Mouse (Mus musculus) c-Kit-positive CD71-positive TER-119-negative erythroid progenitor cells, embryonic 14.5 days (primary cell): ENCODE data around the gene Csnk1g2.

ENCODE experiments used
- DNase-seq: peaks from one replicate; pipeline ENCODE4 v3.0.0-alpha.2; 2013; ENCODE audit warnings: low read depth

Gene Csnk1g2

DNA sequence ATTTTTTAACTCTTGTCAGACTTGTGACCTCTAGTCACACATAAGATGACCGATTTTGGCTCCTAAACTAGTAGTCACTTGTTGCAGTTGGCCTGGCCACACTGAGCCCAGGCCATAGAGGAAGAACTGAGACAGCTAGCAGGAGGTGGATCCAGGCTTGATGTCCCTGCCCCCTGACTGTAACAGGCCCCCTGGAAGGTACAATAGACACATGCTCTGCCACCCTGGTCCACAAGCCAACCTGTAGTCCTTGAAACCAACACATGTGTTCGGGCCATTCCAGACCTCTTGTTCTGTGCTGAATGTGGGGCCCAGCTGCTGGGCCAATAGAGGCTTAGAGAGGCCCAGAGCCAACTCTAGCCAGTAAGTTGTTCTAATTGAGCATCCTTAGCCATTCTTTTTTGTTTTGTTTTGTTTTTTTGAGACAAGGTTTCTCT lies 57.6 kb downstream of the Csnk1g2 start:
- no peak for DNase-seq

DNA sequence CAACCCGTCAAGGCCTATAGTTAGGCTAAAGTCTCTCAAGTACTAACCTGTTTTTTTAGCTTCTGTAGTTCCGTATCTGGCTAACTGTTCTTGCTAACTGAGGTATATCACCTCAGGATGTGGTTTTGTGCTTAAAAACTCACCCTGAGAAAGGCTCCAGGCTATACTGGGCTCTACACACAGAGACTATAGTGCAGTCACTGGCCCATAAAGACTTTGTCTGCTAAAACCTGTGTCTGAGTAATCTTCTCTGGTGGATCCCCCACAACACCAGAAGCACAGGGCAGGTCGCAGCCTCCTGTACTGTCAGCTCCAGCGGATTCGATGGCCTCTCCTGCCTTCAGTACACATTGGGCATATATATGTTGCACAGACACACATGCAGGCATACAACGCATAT lies 59.4 kb downstream of the Csnk1g2 start:
- DNase-seq: no peak

DNA sequence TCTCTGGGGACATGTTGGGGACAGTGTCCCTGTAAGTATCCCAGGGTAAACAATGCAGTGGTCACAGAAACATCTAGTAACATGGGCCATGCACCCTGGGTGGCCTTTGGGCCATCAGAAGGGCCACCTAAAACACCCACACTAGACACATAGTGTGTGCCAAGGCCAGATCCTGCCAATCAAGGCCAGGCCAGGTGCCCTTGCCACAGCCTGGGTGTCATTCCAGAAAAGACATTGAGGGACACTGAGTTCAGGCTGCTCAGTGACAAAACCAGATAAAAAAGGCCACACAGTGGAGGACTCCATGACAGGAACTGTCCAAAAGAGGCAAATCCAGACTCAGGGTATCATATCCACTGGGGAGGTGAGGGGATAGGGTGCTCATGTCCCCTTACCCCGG lies 61.0 kb downstream of the Csnk1g2 start:
- no peak for DNase-seq

GRCm38 (mm10) chr10:80684214-80684613 lies 61.6 kb downstream of the Csnk1g2 start:
- DNase-seq: no peak

- DNase-seq: peak; percentile 74
These were observed 62.3 kb downstream of the Csnk1g2 start for GRCm38 (mm10) chr10:80684984-80685383.

GRCm38 (mm10) chr10:80686617-80687016 lies 64.0 kb downstream of the Csnk1g2 start:
- DNase-seq: no peak

- no peak for DNase-seq
These were observed 65.2 kb downstream of the Csnk1g2 start for GRCm38 (mm10) chr10:80687850-80688249.
